In the genomic region with DNA sequence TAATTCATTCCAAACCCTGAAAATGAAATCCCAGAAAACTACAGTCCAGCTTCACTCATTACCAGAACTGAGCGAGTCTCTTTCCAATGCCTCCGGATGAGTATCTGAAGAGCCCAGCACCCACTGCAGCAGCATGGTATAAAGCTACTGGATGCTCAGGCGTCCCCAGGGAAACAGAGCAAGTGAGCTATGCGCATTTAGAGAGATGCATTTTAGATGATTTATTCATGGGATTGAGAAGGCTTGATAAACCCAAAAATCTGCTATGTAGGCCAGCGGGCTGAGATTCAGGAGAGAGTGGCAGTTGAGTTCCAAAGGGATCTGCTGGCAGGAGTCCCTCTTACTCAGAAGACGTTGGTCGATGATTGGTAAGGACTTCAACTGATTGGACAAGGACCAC, we compare ENCODE assay signal across 23 mouse cellular contexts.
DNase-seq lines count a peak whose midpoint lies in the region; ATAC-seq and TF ChIP-seq lines count a peak whose summit lies in the region.
"Had no signal": no experiment of that assay in that cellular context is flagged by ENCODE, and none has a peak within 500 bp of the region (broad histone marks: within the 10 kb centered on the region; RNA-seq: fewer than 3 reads in every experiment).

No protein-coding gene starts in this region.

- peak; percentile 67 for DNase-seq in forebrain, postnatal 0 days
- DNase-seq in forebrain, embryonic 14.5 days (ENCODE audit: low spot score): no peak
- peak; percentile 21 for DNase-seq in layer of hippocampus, adult 9-11 months
- DNase-seq in layer of hippocampus, adult 9-10 months (ENCODE audit: low spot score): no peak
- DNase-seq in right cerebral cortex, postnatal 4 days: peak; percentile 20
- DNase-seq in right cerebral cortex, adult 2 months (ENCODE audit: low spot score in 2 of 2): no peak
- peak; percentile 32 for DNase-seq in brain, embryonic 18.5 days (ENCODE audit: low read depth, low spot score)
- DNase-seq in lung, postnatal 25 days (ENCODE audit: low spot score): no peak
- DNase-seq: adrenal gland, adult 8-10 months; adrenal gland, postnatal 14 days; adrenal gland, postnatal 36 days; cerebellum, adult 11-12 months; cerebellum, adult 2 months; cerebellum, adult 9-10 months; cerebellum, postnatal 10 days; cerebellum, postnatal 25 days had no signal

- no peak overlapping the region for H3K9ac ChIP-seq in forebrain, postnatal 0 days
- H3K9ac ChIP-seq in forebrain, embryonic 14.5 days (ENCODE audit: low read length): no peak overlapping the region
- H3K9ac ChIP-seq: embryonic facial prominence, embryonic 12.5 days; forebrain, embryonic 15.5 days had no signal

- H3K4me2 ChIP-seq in forebrain, postnatal 0 days (ENCODE audit: low read depth): no peak overlapping the region
- no peak overlapping the region for H3K4me2 ChIP-seq in forebrain, embryonic 14.5 days (ENCODE audit: low read length)
- H3K4me2 ChIP-seq: embryonic facial prominence, embryonic 12.5 days; forebrain, embryonic 15.5 days had no signal

- H3K4me1 ChIP-seq in forebrain, postnatal 0 days (ENCODE audit: insufficient read depth): no peaks in the 10 kb centered on the region
- H3K4me1 ChIP-seq in forebrain, embryonic 14.5 days (ENCODE audit: control insufficient read depth, insufficient read depth, low read length): no peaks in the 10 kb centered on the region
- H3K4me1 ChIP-seq: embryonic facial prominence, embryonic 12.5 days; forebrain, embryonic 15.5 days had no signal

- H3K27ac ChIP-seq in forebrain, postnatal 0 days (ENCODE audit: low read depth, low read length): no peak overlapping the region
- H3K27ac ChIP-seq in forebrain, embryonic 14.5 days (ENCODE audit: low read depth, low read length): no peak overlapping the region; the same call in 1 of the 2 replicates
- H3K27ac ChIP-seq: embryonic facial prominence, embryonic 10.5 days; embryonic facial prominence, embryonic 12.5 days; forebrain, embryonic 15.5 days had no signal

- no peaks in the 10 kb centered on the region for H3K27me3 ChIP-seq in forebrain, postnatal 0 days (ENCODE audit: insufficient read depth, low read length)
- H3K27me3 ChIP-seq in forebrain, embryonic 14.5 days (replicated peaks; ENCODE audit: control insufficient read depth, insufficient read depth, low read length): no peaks in the 10 kb centered on the region
- H3K27me3 ChIP-seq: CH12.LX; embryonic facial prominence, embryonic 12.5 days; forebrain, embryonic 15.5 days; Patski had no signal

- ATAC-seq in forebrain, postnatal 0 days: peak; percentile 86
- ATAC-seq in forebrain, embryonic 14.5 days: no peak
- ATAC-seq: activated CD4-positive, CD25-positive, alpha-beta regulatory T cell, adult 4 months; forebrain, embryonic 15.5 days; Patski had no signal

- no peak for TF ChIP-seq CTCF in forebrain, postnatal 0 days (IDR thresholded peaks at IDR 0.05; ENCODE audit: low read depth)

- no peaks in the 10 kb centered on the region for H3K36me3 ChIP-seq in forebrain, postnatal 0 days (ENCODE audit: insufficient read depth)
- no peaks in the 10 kb centered on the region for H3K36me3 ChIP-seq in forebrain, embryonic 14.5 days (ENCODE audit: control insufficient read depth, insufficient read depth, low read length)
- H3K36me3 ChIP-seq: embryonic facial prominence, embryonic 10.5 days; embryonic facial prominence, embryonic 12.5 days; forebrain, embryonic 15.5 days; G1E had no signal

- H3K4me3 ChIP-seq in forebrain, postnatal 0 days (ENCODE audit: low read depth, low read length): no peak overlapping the region
- no peak overlapping the region for H3K4me3 ChIP-seq in forebrain, embryonic 14.5 days (ENCODE audit: low read depth, low read length)
- H3K4me3 ChIP-seq: embryonic facial prominence, embryonic 10.5 days; embryonic facial prominence, embryonic 12.5 days; forebrain, embryonic 15.5 days had no signal

- H3K9me3 ChIP-seq in forebrain, postnatal 0 days (ENCODE audit: low read length): no peaks in the 10 kb centered on the region
- H3K9me3 ChIP-seq in forebrain, embryonic 14.5 days (replicated peaks; ENCODE audit: control insufficient read depth, low read length): no peaks in the 10 kb centered on the region
- H3K9me3 ChIP-seq: embryonic facial prominence, embryonic 10.5 days; embryonic facial prominence, embryonic 12.5 days; forebrain, embryonic 15.5 days; G1E had no signal

- WGBS in forebrain, postnatal 0 days: 47% methylated on average over 7 of the region's 7 CpGs
- 83% methylated on average over 7 of the region's 7 CpGs for WGBS in forebrain, embryonic 14.5 days

Comparison
In these comparisons a context has a peak if more than half of its experiments do, and no peak if none do; other contexts are left out.
1. DNase-seq: peak in forebrain, postnatal 0 days (single experiment), layer of hippocampus, adult 9-11 months (single experiment), right cerebral cortex, postnatal 4 days (single experiment) and brain, embryonic 18.5 days (single experiment); none in forebrain, embryonic 14.5 days (single experiment), layer of hippocampus, adult 9-10 months (single experiment), right cerebral cortex, adult 2 months (0 of 2) and lung, postnatal 25 days (single experiment).